Mouse (Mus musculus): ENCODE results near the gene Slc25a51. TPM values are rescaled to one million over a fixed set of nuclear protein-coding genes. Genes with fewer than 3 reads are reported as not detected.
A peak's percentile ranks its signal among the peaks of the same experiment; 100 is the strongest.

The Slc25a51 gene
- polyA plus RNA-seq, 1 experiment from 2014 or later: 85.1 TPM

DNA sequence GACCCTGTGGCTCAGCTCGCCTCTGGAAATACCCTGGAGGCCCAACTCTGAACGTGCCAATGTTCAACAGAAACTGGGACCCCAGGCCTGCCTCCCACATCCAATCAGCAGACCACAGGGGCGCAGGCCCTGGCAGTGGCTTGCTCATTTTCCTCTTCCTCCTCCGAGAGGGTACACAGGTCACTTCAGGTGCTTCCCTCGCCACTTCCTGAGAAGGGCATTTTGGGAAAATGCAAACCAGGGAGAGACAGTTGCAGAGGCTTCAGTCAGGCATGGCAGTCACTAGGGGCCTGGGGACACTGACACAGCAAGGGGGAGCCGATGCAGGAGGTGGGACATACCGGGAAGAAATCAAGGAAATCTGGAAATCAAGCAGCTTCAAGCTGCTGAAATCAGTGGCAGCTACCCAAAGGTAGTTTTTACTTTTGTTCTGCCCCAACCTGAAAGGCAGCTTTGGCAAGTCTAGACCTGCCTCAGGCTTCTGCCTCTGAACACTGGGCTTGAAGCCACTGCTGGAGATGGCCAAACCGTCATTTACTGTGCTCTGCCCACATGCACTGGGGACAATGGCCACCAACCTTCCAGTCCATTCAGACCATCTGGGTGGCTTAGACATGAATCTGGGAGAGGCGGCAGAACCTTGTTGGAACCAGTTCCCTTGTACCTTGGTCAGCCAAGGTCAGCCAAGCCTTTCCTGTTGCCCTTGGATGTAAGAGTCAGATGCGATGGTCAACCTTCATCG lies 13.1 kb upstream of the Slc25a51 start:
- Histone ChIP-seq H3K27ac (peak overlapping the region; percentile 61; the same call in 1 of the 2 replicates), H3K9me3 (replicated peaks) (no peaks in the 10 kb centered on the region), H3K4me1 (peaks cover 54% of the 10 kb centered on the region), H3K36me3 (peaks cover 13% of the 10 kb centered on the region), H3K27me3 (ENCODE audit: low read depth, poor library complexity, severe bottlenecking) (no peaks in the 10 kb centered on the region), H3K4me3 (no peak overlapping the region)
- no peak for DNase-seq (ENCODE audit: low spot score)
- WGBS: 82% methylated on average over 11 of the region's 11 CpGs

DNA sequence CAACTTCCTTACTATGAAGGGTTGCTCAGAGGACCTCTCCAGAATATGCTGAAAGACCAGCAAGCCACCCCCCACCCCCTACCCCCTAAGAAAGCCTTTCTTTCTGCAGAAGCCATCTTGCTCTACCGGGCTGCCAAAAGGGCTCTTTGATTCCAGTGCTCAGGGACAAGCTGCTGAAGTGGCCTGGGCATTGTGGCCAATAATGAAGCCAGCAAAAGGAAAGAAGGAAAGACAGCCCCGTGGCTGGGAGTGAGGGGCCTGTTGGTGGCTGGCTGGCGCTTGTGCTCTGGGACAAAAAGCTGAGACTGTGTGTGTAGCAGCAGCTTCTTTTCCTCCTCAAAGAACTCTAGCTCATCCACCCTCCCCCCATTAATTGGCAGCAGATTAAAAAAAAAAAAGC lies 12.2 kb upstream of the Slc25a51 start:
- H3K36me3 ChIP-seq: peaks cover 11% of the 10 kb centered on the region
- 68% methylated on average over 3 of the region's 3 CpGs for WGBS
- no peaks in the 10 kb centered on the region for H3K27me3 ChIP-seq (ENCODE audit: low read depth, poor library complexity, severe bottlenecking)
- H3K9me3 ChIP-seq (replicated peaks): no peaks in the 10 kb centered on the region
- no peak overlapping the region for H3K4me3 ChIP-seq
- H3K4me1 ChIP-seq: peaks cover 47% of the 10 kb centered on the region
- no peak for DNase-seq (ENCODE audit: low spot score)
- no peak overlapping the region; the same call in 1 of the 2 replicates for H3K27ac ChIP-seq

DNA sequence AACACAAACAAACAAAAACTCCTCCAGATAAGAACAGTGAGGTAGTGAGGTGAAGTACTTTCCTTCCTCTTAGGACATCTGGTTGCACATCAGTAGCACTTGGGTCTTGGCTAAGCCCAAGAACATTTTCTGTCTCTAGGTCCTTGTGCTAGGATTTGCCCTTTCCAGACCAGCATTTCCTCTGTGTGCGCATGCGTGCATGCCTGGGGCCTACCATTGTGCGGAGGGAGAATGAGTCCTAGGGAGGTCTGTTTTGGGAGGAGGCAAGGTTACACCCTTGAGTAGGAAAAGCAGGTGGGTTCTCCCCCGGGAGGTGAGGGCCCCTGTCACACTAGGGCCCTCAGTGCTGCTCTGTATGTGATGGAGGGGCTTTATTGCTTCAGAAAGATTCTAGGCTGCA lies 10.5 kb upstream of the Slc25a51 start:
- peaks cover 46% of the 10 kb centered on the region for H3K4me1 ChIP-seq
- no peaks in the 10 kb centered on the region for H3K27me3 ChIP-seq (ENCODE audit: low read depth, poor library complexity, severe bottlenecking)
- no peaks in the 10 kb centered on the region for H3K9me3 ChIP-seq (replicated peaks)
- WGBS: 86% methylated on average over 4 of the region's 4 CpGs
- no peak for DNase-seq (ENCODE audit: low spot score)
- H3K36me3 ChIP-seq: peaks cover 9% of the 10 kb centered on the region
- no peak overlapping the region for H3K4me3 ChIP-seq
- H3K27ac ChIP-seq: 0 out of 2 replicates have a peak overlapping the region, but pooled peaks have one; percentile 26

DNA sequence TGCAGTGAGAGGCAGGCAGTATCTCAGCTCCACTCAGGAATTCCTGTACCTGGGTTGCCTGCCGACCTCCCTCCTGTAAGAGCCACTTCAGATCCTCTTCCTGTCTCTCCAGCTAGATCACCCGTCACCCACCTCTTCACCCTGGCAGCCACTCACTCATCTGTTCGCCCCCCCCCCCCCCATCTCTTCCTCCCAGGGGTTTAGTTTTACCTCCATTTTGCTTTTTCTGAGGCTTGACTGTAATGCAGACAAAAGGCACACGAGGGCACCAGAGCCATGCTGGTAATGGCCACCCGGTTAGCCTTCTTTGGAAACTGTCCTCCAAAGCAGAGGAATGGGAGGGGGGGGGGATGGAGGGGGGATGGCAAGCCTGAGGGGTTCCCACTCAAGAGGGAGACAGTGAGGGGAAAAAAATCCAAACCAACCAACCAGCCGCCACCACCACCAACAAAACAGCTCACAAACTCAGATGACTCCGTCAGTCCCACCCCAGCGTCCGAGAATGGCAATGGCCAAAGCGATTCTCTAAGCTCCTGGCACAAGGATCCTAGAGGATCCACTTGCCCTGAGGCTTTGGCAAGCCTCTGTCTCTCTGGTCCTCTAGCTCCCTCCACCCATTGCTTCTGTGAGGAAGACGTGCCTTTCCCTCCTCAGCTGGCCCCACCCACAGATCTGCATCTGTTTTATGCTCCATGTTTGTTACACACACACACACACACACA lies 9.8 kb upstream of the Slc25a51 start:
- peaks cover 7% of the 10 kb centered on the region; the same call in 1 of the 2 replicates for H3K36me3 ChIP-seq
- DNase-seq (ENCODE audit: low spot score): peak; percentile 84
- WGBS: 25% methylated on average over 10 of the region's 11 CpGs
- peak overlapping the region; percentile 63 for H3K27ac ChIP-seq
- H3K4me3 ChIP-seq: no peak overlapping the region
- no peaks in the 10 kb centered on the region for H3K9me3 ChIP-seq (replicated peaks)
- peaks cover 39% of the 10 kb centered on the region for H3K4me1 ChIP-seq
- H3K27me3 ChIP-seq (ENCODE audit: low read depth, poor library complexity, severe bottlenecking): no peaks in the 10 kb centered on the region

GRCm38 (mm10) chr4:45416314-45416713 lies 7.7 kb upstream of the Slc25a51 start:
- no peak for DNase-seq (ENCODE audit: low spot score)
- WGBS: 63% methylated on average over 7 of the region's 7 CpGs
- no peaks in the 10 kb centered on the region for H3K27me3 ChIP-seq (ENCODE audit: low read depth, poor library complexity, severe bottlenecking)
- H3K36me3 ChIP-seq: no peaks in the 10 kb centered on the region
- no peaks in the 10 kb centered on the region for H3K9me3 ChIP-seq (replicated peaks)
- H3K4me3 ChIP-seq: no peak overlapping the region
- peaks cover 29% of the 10 kb centered on the region for H3K4me1 ChIP-seq
- no peak overlapping the region for H3K27ac ChIP-seq

- peaks cover 20% of the 10 kb centered on the region for H3K4me1 ChIP-seq
- 85% methylated on average over 9 of the region's 9 CpGs for WGBS
- no peak overlapping the region for H3K4me3 ChIP-seq
- no peaks in the 10 kb centered on the region for H3K27me3 ChIP-seq (ENCODE audit: low read depth, poor library complexity, severe bottlenecking)
- DNase-seq (ENCODE audit: low spot score): no peak
- H3K9me3 ChIP-seq (replicated peaks): no peaks in the 10 kb centered on the region
- no peaks in the 10 kb centered on the region for H3K36me3 ChIP-seq
- H3K27ac ChIP-seq: no peak overlapping the region
Measured at GRCm38 (mm10) chr4:45413674-45414338, 5.2 kb upstream of the Slc25a51 start.

DNA sequence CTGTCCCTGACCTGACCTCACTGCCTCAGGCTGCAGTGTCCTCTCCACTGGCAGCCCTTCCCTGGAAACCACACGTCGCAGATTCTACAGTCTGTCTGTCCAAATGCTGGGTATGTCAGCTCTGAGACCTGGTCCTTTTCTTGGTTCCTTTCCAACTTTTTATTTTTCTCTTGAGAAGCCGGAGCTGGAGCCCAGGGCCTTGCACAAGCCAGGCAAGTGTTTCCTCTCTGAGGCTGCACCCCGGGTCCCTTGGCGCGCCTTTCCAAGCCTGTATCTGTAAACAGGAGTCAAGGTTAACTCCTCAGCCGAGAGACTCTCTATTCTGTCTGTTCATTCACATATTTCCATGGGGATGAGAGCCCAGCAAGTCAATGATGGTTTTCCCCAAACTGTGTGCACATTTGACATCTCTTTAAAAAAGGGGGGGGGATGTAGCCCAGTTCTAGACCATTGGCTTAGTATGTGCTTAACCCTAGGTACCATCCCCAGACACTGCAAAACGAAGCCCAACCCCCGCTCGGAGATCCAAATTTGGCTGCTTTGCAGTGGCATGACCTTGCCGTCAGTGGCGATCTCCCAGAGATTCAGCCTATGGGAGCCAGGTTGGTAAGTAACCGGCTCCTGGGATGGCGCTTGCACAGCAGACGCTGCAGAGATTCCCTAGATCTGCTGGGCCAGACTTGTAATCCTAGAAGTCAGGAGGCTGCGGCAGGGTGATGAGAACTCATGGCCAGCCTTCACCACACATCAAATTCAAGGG lies 4.0 kb upstream of the Slc25a51 start:
- H3K36me3 ChIP-seq: no peaks in the 10 kb centered on the region
- no peak overlapping the region for H3K4me3 ChIP-seq
- H3K4me1 ChIP-seq: peaks cover 18% of the 10 kb centered on the region
- DNase-seq (ENCODE audit: low spot score): no peak
- H3K9me3 ChIP-seq (replicated peaks): no peaks in the 10 kb centered on the region
- H3K27ac ChIP-seq: no peak overlapping the region
- H3K27me3 ChIP-seq (ENCODE audit: low read depth, poor library complexity, severe bottlenecking): no peaks in the 10 kb centered on the region
- 70% methylated on average over 16 of the region's 16 CpGs for WGBS

DNA sequence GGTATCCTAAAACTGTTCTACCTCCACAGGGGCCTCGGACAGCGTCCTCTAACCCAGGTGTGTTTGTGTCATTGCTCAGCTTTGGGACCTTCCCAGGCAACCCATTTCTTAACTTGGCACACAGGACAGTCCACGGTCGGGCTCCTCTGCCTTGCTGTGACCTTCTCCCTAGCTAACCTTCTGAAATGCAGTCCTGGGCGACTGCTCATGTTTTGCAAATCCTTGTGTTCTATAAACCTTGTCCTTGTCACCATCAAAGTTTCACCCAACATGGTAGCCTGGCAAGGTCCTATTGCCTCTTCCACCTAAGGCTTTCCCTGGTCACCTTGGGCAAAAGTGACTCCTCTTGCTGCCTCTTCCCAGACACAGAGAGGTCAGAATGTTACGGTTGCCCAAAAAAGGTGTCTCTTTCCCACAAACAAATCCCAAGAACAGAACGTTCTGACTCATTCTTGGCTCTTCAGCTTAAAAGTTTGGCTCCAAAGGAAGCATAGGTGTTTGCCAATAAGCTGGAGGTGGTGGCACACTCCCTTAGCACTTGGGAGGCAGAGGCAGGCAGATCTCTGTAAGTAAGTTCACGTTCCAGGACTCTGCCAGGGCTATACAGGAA lies 2.7 kb upstream of the Slc25a51 start:
- no peaks in the 10 kb centered on the region for H3K27me3 ChIP-seq (ENCODE audit: low read depth, poor library complexity, severe bottlenecking)
- WGBS: 91% methylated on average over 8 of the region's 8 CpGs
- no peak overlapping the region for H3K4me3 ChIP-seq
- peaks cover 31% of the 10 kb centered on the region for H3K4me1 ChIP-seq
- H3K27ac ChIP-seq: no peak overlapping the region
- DNase-seq (ENCODE audit: low spot score): no peak
- no peaks in the 10 kb centered on the region for H3K9me3 ChIP-seq (replicated peaks)
- no peaks in the 10 kb centered on the region for H3K36me3 ChIP-seq

GRCm38 (mm10) chr4:45409270-45409669 lies 704 bp upstream of the Slc25a51 start:
- peak overlapping the region; percentile 94 for H3K4me3 ChIP-seq
- peak overlapping the region; percentile 97 for H3K27ac ChIP-seq
- no peaks in the 10 kb centered on the region for H3K27me3 ChIP-seq (ENCODE audit: low read depth, poor library complexity, severe bottlenecking)
- WGBS: 2% methylated on average over 10 of the region's 10 CpGs
- H3K4me1 ChIP-seq: peaks cover 36% of the 10 kb centered on the region
- H3K36me3 ChIP-seq: peaks cover 10% of the 10 kb centered on the region
- DNase-seq (ENCODE audit: low spot score): peak; percentile 71
- H3K9me3 ChIP-seq (replicated peaks): no peaks in the 10 kb centered on the region

- peaks cover 25% of the 10 kb centered on the region for H3K36me3 ChIP-seq
- peak overlapping the region; percentile 97 for H3K27ac ChIP-seq
- H3K4me1 ChIP-seq: peaks cover 36% of the 10 kb centered on the region
- H3K9me3 ChIP-seq (replicated peaks): no peaks in the 10 kb centered on the region
- H3K27me3 ChIP-seq (ENCODE audit: low read depth, poor library complexity, severe bottlenecking): no peaks in the 10 kb centered on the region
- 4% methylated on average over 19 of the region's 19 CpGs for WGBS
- DNase-seq (ENCODE audit: low spot score): no peak
- peak overlapping the region; percentile 94 for H3K4me3 ChIP-seq
Measured at GRCm38 (mm10) chr4:45407703-45408334, 747 bp downstream of the Slc25a51 start.

DNA sequence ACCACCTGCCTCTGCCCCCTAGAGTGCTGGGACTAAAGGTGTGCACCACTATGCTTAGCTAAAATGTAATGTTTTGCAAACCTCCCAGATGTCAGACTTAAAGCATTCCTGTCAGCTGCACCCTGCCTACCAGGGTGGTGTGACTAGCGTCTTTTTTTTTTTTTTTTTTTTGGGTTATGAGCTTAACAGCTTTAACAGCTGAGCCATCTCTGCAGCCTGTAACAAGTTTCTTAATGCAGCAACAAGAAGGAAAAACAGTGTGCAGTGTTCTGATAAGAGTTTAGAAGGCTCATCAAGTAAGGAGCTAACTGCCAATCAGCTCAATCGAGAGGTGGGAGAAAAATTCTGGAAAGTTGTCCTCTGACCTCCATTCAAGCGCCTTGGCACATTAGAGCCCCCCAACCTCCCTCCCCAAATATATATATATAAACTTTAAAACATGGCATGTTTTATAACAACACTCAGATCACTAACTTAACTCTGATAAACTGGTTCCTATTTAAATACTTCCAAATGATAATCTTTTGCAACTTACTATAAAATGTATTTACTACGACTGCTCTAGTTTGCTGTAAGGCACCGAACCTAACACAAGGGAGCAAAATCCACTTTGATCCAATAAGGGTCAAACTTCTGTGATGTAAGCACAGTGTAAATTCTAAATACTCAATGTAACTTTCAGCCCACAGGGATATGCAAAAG lies 1.4 kb downstream of the Slc25a51 start:
- Histone ChIP-seq H3K4me3 (peak overlapping the region; percentile 94), H3K27ac (peak overlapping the region; percentile 97; the same call in 1 of the 2 replicates), H3K4me1 (peaks cover 36% of the 10 kb centered on the region), H3K9me3 (replicated peaks) (no peaks in the 10 kb centered on the region), H3K36me3 (peaks cover 31% of the 10 kb centered on the region), H3K27me3 (ENCODE audit: low read depth, poor library complexity, severe bottlenecking) (no peaks in the 10 kb centered on the region)
- 79% methylated on average over 5 of the region's 5 CpGs for WGBS
- DNase-seq (ENCODE audit: low spot score): no peak
